Mouse (Mus musculus) right cerebral cortex, postnatal 14 days (tissue): ENCODE measurements around the gene Fam129a.

Experiments
- DNase-seq: peaks from one replicate; pipeline ENCODE4 v3.0.0; 2022

Fam129a gene

GRCm38 (mm10) chr1:151629591-151630250 is 58.7 kb downstream of the Fam129a start:
- DNase-seq = no peak

DNA sequence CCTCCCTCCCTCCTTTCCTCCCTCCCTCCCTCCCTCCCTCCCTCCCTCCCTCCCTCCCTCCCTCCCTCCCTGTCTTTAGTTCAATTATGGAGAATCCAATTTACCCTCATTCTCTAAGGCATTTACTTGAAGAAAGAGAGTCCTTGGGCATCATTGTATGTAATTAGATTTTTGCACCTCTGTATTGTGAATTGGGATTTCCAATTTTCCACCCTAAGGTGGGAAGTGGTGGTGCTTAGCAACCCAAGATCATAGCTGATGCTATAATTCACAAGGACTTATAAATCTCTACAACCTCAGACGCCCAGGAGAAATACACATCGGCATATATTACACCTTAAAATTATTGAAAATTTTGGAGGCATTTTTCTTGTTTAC is 59.3 kb downstream of the Fam129a start:
- no peak for DNase-seq

DNA sequence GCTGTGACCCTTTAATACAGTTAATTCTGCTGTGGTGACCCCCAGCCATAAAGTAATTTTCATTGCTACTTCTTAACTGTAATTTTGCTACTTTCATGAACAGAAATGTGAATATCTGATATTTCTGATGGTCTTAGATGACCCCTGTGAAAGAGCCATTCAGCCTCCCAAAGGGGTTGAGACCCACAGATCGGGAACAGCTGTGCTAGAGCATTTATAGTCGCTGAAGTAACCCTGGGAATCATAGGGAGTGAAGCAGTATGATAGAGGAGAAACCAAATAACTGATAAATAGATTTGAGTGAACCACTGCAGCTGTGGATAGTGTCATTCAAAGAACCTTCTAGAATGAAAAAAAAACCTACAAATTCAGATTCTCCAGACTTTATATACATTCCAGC is 60.1 kb downstream of the Fam129a start:
- DNase-seq = no peak

GRCm38 (mm10) chr1:151631703-151632294 is 60.8 kb downstream of the Fam129a start:
- DNase-seq = no peak

DNA sequence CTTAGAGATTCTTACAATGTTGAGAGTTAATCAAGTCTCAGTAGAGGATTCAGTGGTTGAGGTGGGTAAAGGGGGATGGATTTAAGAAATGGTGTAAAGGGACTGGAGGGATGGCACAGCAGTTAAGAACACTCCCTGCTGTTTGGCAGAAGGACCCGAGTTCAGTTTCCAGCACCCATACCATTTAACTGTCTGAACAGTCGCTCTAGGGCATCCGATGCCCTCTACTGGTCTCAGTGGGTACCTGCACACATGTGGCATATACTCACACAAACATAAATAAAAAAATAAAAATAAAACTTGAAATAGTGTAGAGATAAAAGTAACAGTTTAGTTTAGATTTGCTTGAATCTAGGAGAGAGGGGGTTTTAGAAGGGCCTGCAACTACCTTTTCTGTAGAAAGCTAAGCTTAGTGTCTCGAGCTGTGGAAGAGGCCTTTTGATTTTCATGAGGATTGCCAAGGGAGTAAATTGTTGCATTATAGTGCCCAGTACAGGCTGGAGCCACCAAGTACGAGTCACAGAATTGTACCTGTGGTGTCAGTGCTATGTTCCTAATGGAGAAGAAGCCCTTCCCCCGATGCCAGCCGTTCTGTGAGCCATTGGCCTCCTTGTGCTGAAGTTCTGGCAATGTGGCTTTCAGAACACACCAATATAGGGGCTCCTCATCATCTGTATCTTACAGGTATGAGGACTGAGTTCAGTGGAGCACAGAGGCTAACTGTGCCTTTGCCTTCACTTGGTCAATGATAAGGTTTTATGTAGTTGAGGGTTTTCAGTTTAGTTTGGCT is 61.8 kb downstream of the Fam129a start:
- DNase-seq = no peak

DNA sequence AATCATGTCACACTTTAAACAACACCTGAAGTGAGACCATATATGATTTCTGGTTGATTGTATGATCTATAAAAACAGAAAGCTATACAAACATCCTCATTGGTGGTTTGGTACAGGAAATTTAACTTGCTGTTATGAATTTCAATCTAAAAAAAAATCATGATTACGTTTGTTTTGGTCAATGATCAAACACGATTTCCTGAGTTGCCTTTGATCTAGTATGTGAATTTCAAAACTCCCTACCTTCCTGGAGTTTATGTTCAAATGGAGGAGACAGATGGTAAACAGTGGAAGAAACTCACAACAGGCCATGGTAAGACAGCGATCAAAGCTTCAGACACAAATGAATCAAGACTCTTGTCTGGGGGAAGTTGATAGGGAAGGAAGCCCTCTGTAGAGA is 65.7 kb downstream of the Fam129a start:
- DNase-seq = no peak

DNA sequence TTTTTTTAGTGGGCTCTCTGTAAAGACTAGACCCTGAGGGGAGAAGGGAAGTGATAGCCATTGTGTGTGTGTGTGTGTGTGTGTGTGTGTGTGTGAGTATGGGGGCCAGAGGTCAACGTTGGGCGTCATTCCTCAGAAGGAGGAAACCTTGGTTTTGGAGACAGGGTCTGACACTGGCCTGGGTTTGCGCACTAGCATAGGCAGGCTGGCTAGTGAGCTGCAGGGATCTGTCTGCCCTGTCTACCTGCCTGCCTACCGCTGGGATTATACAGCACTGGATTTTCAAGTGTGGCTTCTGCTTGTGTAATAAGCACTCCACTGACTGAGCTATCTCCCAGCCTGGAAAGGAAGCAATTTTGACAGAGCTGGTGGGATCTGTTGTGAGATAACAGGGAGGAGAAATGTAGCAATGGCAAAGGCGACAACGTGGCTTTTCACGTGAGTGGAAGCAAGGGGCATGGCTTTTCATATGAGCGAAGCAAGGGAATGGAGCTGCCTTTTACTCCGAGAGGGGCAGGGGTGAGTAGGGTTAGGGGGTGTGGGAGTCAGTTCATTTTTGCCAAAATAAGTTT is 66.5 kb downstream of the Fam129a start:
- DNase-seq = no peak

GRCm38 (mm10) chr1:151638357-151638756 is 67.4 kb downstream of the Fam129a start:
- DNase-seq = no peak

GRCm38 (mm10) chr1:151638770-151639169 is 67.8 kb downstream of the Fam129a start:
- no peak for DNase-seq

GRCm38 (mm10) chr1:151646380-151646779 is 75.4 kb downstream of the Fam129a start:
- no peak for DNase-seq

DNA sequence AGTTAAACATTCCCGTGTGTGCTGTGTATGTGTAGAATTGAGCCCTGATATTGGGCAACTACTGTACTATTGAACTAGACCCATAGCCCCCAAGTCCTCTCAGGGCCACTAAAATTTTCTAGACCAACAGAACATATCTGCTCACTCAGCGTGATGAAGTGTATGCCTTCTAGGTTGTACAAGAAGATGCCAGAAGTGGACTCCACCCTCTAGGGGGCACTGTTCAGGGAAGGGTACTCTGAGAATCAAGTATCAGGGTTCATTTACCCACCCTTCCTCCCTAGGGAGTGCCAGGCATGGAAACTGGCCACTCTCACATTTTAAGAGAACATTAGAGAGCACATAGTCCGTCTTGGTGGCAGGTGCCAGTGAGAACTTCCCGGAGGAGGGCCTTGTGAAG is 77.1 kb downstream of the Fam129a start:
- DNase-seq = no peak

DNA sequence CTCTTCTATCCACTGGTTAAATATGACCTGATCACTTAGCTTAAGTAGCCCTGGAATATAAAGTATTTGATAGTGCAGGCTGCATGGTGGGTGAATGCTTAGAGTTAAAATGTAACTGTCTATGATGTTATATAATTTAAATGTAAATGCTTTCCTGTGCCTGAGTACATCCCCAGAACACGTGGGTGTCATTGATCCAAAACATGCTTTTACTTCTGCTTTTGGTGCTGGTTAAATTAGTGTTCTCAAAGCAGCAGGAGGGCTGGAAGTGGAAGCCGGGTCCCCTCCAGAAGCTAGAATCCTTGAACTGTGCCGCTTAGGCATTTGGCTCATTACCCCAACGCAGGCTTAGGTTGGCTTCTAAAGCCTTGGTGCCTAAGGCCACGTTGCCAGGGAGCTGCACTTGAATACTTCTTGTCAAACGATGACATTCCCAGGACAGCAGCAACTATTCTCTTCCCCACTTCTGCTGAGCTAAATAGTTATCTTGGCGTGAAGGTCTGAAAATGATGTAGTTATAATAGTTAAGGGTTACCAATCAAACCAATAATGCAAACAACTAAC is 86.1 kb downstream of the Fam129a start:
- no peak for DNase-seq

GRCm38 (mm10) chr1:151658291-151658830 is 87.4 kb downstream of the Fam129a start:
- no peak for DNase-seq

GRCm38 (mm10) chr1:151659636-151660035 is 88.7 kb downstream of the Fam129a start:
- DNase-seq = no peak

GRCm38 (mm10) chr1:151660251-151660650 is 89.3 kb downstream of the Fam129a start:
- no peak for DNase-seq

GRCm38 (mm10) chr1:151660883-151661282 is 89.9 kb downstream of the Fam129a start:
- DNase-seq = no peak

DNA sequence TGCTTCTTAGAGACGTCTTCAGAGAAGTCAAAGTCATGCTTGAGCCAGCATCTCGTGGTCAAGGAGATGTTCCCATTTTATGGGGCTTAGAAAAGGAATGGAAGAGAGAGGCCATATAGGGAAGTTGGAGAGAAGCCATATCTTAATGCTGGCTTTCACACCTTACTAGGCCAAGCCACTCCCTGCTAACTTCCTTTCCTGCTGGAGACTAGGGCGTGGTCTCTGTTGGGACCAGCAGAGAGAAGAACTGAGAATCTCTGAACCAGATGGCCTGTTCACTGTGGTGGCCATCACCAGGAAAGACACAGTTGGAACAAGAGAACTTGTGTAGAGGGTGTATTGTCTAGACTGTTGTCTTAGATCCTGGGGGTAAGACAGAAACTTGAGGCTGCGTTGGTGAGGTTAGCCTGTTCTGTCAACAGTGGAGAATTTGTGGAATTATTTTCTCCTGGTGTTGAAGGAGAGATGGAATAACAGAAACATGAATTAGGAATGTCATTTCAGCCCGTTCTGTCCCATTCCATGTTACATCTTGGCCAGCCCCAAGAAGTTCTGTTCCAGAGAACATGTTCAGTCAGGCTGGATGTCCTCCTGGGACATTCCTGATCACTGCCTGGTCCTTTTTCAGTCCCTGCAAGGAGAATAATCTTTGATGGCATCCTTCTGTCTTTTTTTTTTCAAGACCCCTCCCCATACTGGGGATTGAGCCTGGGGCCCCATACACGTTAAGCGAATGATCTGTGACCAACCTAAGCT is 90.9 kb downstream of the Fam129a start:
- DNase-seq = no peak

- no peak for DNase-seq
Measured at GRCm38 (mm10) chr1:151662958-151663357, 92.0 kb downstream of the Fam129a start.

GRCm38 (mm10) chr1:151664384-151664783 is 93.4 kb downstream of the Fam129a start:
- DNase-seq = no peak

DNA sequence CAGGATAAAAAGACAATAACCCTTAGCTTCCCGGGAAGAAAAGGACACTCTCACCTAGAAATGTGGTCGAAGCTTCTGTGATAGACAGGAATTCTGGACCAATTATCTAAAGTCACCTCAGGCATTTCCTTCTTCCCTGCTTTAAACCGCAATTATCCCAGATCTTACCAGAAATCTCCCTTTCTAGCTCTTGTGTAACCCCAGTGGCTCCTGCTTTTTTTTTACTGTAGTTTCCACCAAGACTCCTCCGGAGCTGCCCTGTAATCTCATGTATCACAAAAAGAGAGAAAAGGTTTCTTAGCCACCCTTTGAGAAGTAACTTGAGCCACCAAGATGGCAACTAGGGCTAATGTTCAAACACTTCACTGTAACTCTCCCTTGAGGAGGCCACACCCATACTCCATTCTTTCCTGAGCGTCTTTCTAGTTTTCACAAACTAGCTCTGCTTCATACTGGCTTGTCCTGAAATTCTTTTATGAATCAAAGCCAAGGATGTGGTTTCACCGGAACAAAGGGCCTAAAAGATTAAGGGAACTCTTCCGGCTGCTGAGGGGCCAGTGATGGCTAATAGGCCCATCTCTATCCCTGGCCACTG is 93.9 kb downstream of the Fam129a start:
- no peak for DNase-seq

GRCm38 (mm10) chr1:151667351-151668074 is 96.5 kb downstream of the Fam129a start:
- DNase-seq = no peak
